8 mouse cellular contexts compared by ENCODE assay signal in genomic region chrX:42067791-42068200, GRCm38 (mm10). TPM values are rescaled to one million over a fixed set of nuclear protein-coding genes. Genes with fewer than 3 reads are reported as not detected.
A peak's percentile ranks its signal among the peaks of the same experiment; 100 is the strongest.
DNase-seq lines count a peak whose midpoint lies in the region; ATAC-seq and TF ChIP-seq lines count a peak whose summit lies in the region.

No protein-coding gene starts in this region.

- H3K27me3 ChIP-seq in hindbrain, embryonic 16.5 days (replicated peaks; ENCODE audit: control insufficient read depth, insufficient read depth, low read length), result no peaks in the 10 kb centered on the region
- H3K27me3 ChIP-seq in megakaryocyte, embryonic 14.5 days (replicated peaks), result no peaks in the 10 kb centered on the region

- intact Hi-C loops in left cerebral cortex, adult 2 months (cut with DNase I), result loop anchor here (1.0 to 5.0 kb wide), 2 partner anchors 35 to 82 kb away; partner anchors contain the start of gene Stag2

- 25% methylated on average over 19 of the region's 27 CpGs for WGBS in hindbrain, embryonic 16.5 days

- 0 out of 2 replicates have a peak, but pooled peaks cover 4% of the 10 kb centered on the region for H3K4me1 ChIP-seq in hindbrain, embryonic 16.5 days (ENCODE audit: control insufficient read depth, insufficient read depth, low read depth, low read length)
- peaks cover 11% of the 10 kb centered on the region for H3K4me1 ChIP-seq in megakaryocyte, embryonic 14.5 days

- peak; percentile 79 to 83 for DNase-seq in cerebellum, postnatal 14 days
- DNase-seq in frontal cortex, postnatal 14 days (ENCODE audit: low spot score in 2 of 2), result peak; percentile 25 to 39
- peak; percentile 36 to 51 for DNase-seq in left cerebral cortex, adult 2 months (ENCODE audit: extremely low spot score in 1 of 2, low spot score in 2 of 2)
- peak; percentile 66 for DNase-seq in right cerebral cortex, postnatal 4 days
- no peak for DNase-seq in Muller cell, postnatal 12 days (ENCODE audit: inconsistent ontology term)

- no peaks in the 10 kb centered on the region for H3K36me3 ChIP-seq in hindbrain, embryonic 16.5 days (ENCODE audit: control insufficient read depth, insufficient read depth, low read length)
- H3K36me3 ChIP-seq in megakaryocyte, embryonic 14.5 days (replicated peaks; ENCODE audit: low read length), result peaks cover 7% of the 10 kb centered on the region

- H3K4me3 ChIP-seq in hindbrain, embryonic 16.5 days (ENCODE audit: low read length), result peak overlapping the region; percentile 48
- peak overlapping the region; percentile 60 for H3K4me3 ChIP-seq in left cerebral cortex, adult 2 months
- H3K4me3 ChIP-seq in megakaryocyte, embryonic 14.5 days (replicated peaks), result peak overlapping the region; percentile 93

- no peaks in the 10 kb centered on the region for H3K9me3 ChIP-seq in hindbrain, embryonic 16.5 days (ENCODE audit: control insufficient read depth, low read length)
- H3K9me3 ChIP-seq in megakaryocyte, embryonic 14.5 days, result no peaks in the 10 kb centered on the region

- peak; percentile 65 for ATAC-seq in activated CD4-positive, CD25-positive, alpha-beta regulatory T cell, adult 4 months
- peak; percentile 86 for ATAC-seq in hindbrain, embryonic 16.5 days

- TF ChIP-seq CTCF in left cerebral cortex, adult 2 months (IDR thresholded peaks at IDR 0.05), result no peak

- peak overlapping the region; percentile 63 for H3K9ac ChIP-seq in hindbrain, embryonic 16.5 days (ENCODE audit: low read depth, low read length)

- peak overlapping the region; percentile 84 for H3K27ac ChIP-seq in hindbrain, embryonic 16.5 days (ENCODE audit: low read depth, low read length)
- H3K27ac ChIP-seq in left cerebral cortex, adult 2 months, result peak overlapping the region; percentile 91

- H3K4me2 ChIP-seq in hindbrain, embryonic 16.5 days (ENCODE audit: low read length), result peak overlapping the region; percentile 50

RNA-seq across cellular contexts. Expression of gene Xiap, which starts 8.3 kb away (rescaled TPM):
- polyA plus RNA-seq in activated CD4-positive, CD25-positive, alpha-beta regulatory T cell, adult 4 months (2017; shearing (Covaris generic)), result 10 to 100 TPM; 20.1 to 21.4 TPM
- polyA plus RNA-seq in hindbrain, embryonic 16.5 days (2015; fragmentation: Nextera tagmentation; extraction: Ambion mirVana), result 9.4 and 10.8 TPM in 2 replicates
- 10 to 100 TPM; 54.9 to 58.8 TPM for total RNA-seq in left cerebral cortex, adult 2 months (2021)
- 2.0 and 5.8 TPM in 2 replicates for polyA plus RNA-seq in megakaryocyte, embryonic 14.5 days (2012; ENCODE audit: insufficient read depth, low replicate concordance)
